Mouse (Mus musculus) heart, postnatal 0 days (tissue): ENCODE results near the gene Plcl1.

Experiments used
- CTCF ChIP-seq: IDR thresholded peaks from 2 replicates; pipeline ENCODE4 v1.5.1; 2016; ENCODE audit warnings: antibody characterized with exemption, control low read depth, low read depth
- EP300 ChIP-seq: IDR thresholded peaks from 2 replicates; pipeline ENCODE4 v1.6.1; 2016; ENCODE audit warnings: antibody characterized with exemption, low read depth

GRCm38 (mm10) chr1:55558409-55558808 is 152.7 kb downstream of the Plcl1 start:
- no peak for TF ChIP-seq EP300
- TF ChIP-seq CTCF, result no peak
